In the genomic region with DNA sequence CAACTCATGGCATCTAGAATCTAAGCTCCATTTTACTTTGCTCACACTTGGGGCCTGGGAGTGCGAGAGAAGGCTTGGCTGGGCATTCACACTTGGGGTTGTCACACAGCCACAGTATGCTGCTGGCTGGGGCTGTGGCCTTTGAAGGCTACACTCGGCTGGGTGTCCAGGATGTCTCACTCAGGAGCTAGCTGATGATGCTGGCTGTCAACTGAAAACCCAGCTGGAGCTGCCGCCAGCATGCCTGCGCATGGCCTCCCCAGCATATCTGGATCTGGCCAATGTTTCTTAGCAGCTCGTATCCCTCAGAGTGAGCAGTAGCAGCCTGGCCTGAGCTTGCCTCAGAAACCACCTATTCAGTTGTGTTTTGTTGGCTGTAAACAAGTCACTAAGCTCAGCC, we compare ENCODE assay signal across 10 mouse cellular contexts.
DNase-seq lines count a peak whose midpoint lies in the region; ATAC-seq and TF ChIP-seq lines count a peak whose summit lies in the region.
"Had no signal": no experiment of that assay in that cellular context is flagged by ENCODE, and none has a peak within 500 bp of the region (broad histone marks: within the 10 kb centered on the region; RNA-seq: fewer than 3 reads in every experiment).

No protein-coding gene starts in this region.

- 58% methylated on average over 5 of the region's 5 CpGs for WGBS in lung, postnatal 0 days
- 26% methylated on average over 5 of the region's 5 CpGs for WGBS in heart, embryonic 11.5 days (ENCODE audit: insufficient replicate concordance)
- WGBS in embryonic facial prominence, embryonic 10.5 days, result 74% methylated on average over 5 of the region's 5 CpGs

- H3K4me1 ChIP-seq in lung, postnatal 0 days (ENCODE audit: insufficient read depth, low read depth, low read length), result no peaks in the 10 kb centered on the region
- peaks cover 23% of the 10 kb centered on the region for H3K4me1 ChIP-seq in heart, embryonic 11.5 days (ENCODE audit: control insufficient read depth, insufficient read depth, low read length)
- peaks cover 11% of the 10 kb centered on the region; the same call in 1 of the 2 replicates for H3K4me1 ChIP-seq in embryonic facial prominence, embryonic 10.5 days

- no peak overlapping the region for H3K27ac ChIP-seq in lung, postnatal 0 days (ENCODE audit: low read length)
- peak overlapping the region; percentile 57 for H3K27ac ChIP-seq in heart, embryonic 11.5 days (ENCODE audit: low read depth, low read length)
- H3K27ac ChIP-seq in embryonic facial prominence, embryonic 10.5 days (replicated peaks), result no peak overlapping the region; the same call in 1 of the 2 replicates
- H3K27ac ChIP-seq: forebrain, embryonic 13.5 days; macrophage had no signal

- H3K4me3 ChIP-seq in lung, postnatal 0 days (ENCODE audit: low read depth, low read length), result no peak overlapping the region
- no peak overlapping the region for H3K4me3 ChIP-seq in heart, embryonic 11.5 days (ENCODE audit: low read depth, low read length)
- no peak overlapping the region for H3K4me3 ChIP-seq in embryonic facial prominence, embryonic 10.5 days
- H3K4me3 ChIP-seq: forebrain, embryonic 13.5 days had no signal

- DNase-seq in kidney, adult 11 months, result peak; percentile 24
- DNase-seq in kidney, postnatal 36 days, result no peak
- DNase-seq in lung, postnatal 0 days (ENCODE audit: low spot score), result no peak
- no peak for DNase-seq in lung, postnatal 25 days (ENCODE audit: low spot score)
- DNase-seq in lung, postnatal 10 days, result peak; percentile 69
- DNase-seq in embryonic facial prominence, embryonic 10.5 days (ENCODE audit: low spot score), result no peak
- DNase-seq: spleen, adult 18-20 months had no signal

- no peaks in the 10 kb centered on the region for H3K27me3 ChIP-seq in lung, postnatal 0 days (replicated peaks; ENCODE audit: insufficient read depth, low read length)
- no peaks in the 10 kb centered on the region for H3K27me3 ChIP-seq in heart, embryonic 11.5 days (ENCODE audit: control insufficient read depth, insufficient read depth, low read length)
- no peaks in the 10 kb centered on the region for H3K27me3 ChIP-seq in embryonic facial prominence, embryonic 10.5 days (replicated peaks; ENCODE audit: low read depth, poor library complexity, severe bottlenecking)
- H3K27me3 ChIP-seq: forebrain, embryonic 13.5 days had no signal

- H3K9ac ChIP-seq in lung, postnatal 0 days (replicated peaks; ENCODE audit: low read depth), result no peak overlapping the region
- no peak overlapping the region for H3K9ac ChIP-seq in heart, embryonic 11.5 days (ENCODE audit: low read depth, low read length)
- H3K9ac ChIP-seq: forebrain, embryonic 13.5 days had no signal

- H3K9me3 ChIP-seq in lung, postnatal 0 days (ENCODE audit: low read length), result no peaks in the 10 kb centered on the region
- no peaks in the 10 kb centered on the region for H3K9me3 ChIP-seq in heart, embryonic 11.5 days (replicated peaks; ENCODE audit: control insufficient read depth, low read length)
- no peaks in the 10 kb centered on the region for H3K9me3 ChIP-seq in embryonic facial prominence, embryonic 10.5 days
- H3K9me3 ChIP-seq: forebrain, embryonic 13.5 days had no signal

- no peak overlapping the region for H3K4me2 ChIP-seq in lung, postnatal 0 days (replicated peaks; ENCODE audit: low read depth, low read length)
- H3K4me2 ChIP-seq in heart, embryonic 11.5 days, result no peak overlapping the region
- H3K4me2 ChIP-seq: forebrain, embryonic 13.5 days had no signal

- ATAC-seq in lung, postnatal 0 days, result peak; percentile 43
- peak; percentile 63; the same call in 1 of the 2 replicates for ATAC-seq in heart, embryonic 11.5 days (replicated peaks; ENCODE audit: insufficient number of reproducible peaks, low FRiP score, low TSS enrichment)
- ATAC-seq: forebrain, embryonic 13.5 days had no signal

- no peak for TF ChIP-seq CTCF in lung, postnatal 0 days (IDR thresholded peaks at IDR 0.05)

- TF ChIP-seq EP300 in lung, postnatal 0 days (IDR thresholded peaks at IDR 0.05), result no peak

- no peaks in the 10 kb centered on the region for H3K36me3 ChIP-seq in lung, postnatal 0 days (ENCODE audit: insufficient read depth, low read length)
- no peaks in the 10 kb centered on the region for H3K36me3 ChIP-seq in heart, embryonic 11.5 days (ENCODE audit: control insufficient read depth, insufficient read depth, low read length)
- H3K36me3 ChIP-seq in embryonic facial prominence, embryonic 10.5 days (replicated peaks), result no peaks in the 10 kb centered on the region

Comparison
In these comparisons a context has a peak if more than half of its experiments do, and no peak if none do; other contexts are left out.
1. DNase-seq: peak in kidney, adult 11 months (single experiment) and lung, postnatal 10 days (single experiment); none in kidney, postnatal 36 days (0 of 2), lung, postnatal 0 days (single experiment), lung, postnatal 25 days (single experiment) and embryonic facial prominence, embryonic 10.5 days (single experiment).